Mouse (Mus musculus) urinary bladder, adult 2 months (tissue): ENCODE results near the gene Pparg. TPM values are rescaled to one million over a fixed set of nuclear protein-coding genes. Genes with fewer than 3 reads are reported as not detected.

Source experiments
- DNase-seq: peaks from one replicate; pipeline ENCODE4 v3.0.0; 2022; ENCODE audit warnings: low spot score
- polyA plus RNA-seq: library from polyadenylated mRNA; depleted of rRNA; stranded (reverse); fragments of >200 nt; gene quantifications from 2 replicates; pipeline ENCODE4 v1.2.3, GENCODE M21; 2012

Gene Pparg
- polyA plus RNA-seq, 1 experiment = 102 TPM

DNA sequence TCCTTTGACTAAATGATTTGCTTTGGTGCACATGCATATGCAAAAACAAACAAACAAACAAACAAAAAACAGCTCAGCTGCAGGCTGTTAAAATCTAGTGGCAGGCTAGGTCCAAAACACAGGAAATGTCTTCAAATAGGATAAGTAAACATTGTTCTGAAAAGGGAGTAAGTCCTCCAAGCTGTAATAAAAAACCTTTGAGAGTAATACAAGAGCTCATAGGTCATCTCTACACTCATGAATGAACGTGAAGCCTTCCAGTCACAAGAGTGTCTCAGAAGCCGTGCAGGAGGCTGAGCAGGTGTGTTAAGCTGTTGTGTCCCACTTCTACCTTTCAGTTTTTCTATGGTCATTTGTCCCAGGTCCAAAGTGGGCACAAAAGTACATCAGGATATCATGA is 102.6 kb downstream of the Pparg start:
- no peak for DNase-seq

DNA sequence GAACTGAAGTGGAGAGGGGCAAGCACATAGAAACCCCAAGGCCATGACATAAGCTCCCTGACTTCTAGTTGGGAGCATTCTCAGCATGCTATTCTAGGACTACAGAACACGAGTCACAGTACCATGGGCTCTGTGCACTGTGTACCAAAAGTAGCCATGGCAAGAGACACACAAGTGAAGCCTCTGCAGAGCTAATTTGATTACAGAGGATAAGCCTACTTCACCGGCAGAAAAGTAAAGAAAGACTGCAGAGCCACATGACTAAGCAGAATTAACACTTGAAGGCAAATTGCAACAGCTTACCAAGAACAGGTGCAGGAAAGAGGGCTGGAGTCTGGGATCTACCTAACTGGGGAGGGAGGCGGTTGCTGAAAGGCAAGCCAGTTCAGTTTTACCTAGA is 103.9 kb downstream of the Pparg start:
- DNase-seq = no peak

DNA sequence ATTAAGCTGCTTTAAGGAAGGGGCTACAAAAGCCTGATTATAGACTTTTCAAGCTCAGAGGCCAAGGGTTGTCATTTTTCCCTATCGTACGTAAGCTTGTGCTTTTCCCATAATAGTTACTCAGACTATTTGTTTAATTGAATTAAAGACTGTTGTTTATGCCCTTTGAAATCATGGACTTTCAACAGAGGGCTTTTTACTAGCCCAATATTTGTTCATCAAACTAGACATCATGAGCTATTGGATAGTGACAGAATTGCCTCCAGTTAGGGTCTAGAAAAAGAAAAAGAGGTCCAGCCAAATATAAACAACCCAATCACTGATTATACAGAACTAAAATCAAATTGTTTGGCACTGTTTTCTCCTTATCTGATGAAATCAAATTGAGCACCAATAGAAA is 104.7 kb downstream of the Pparg start:
- no peak for DNase-seq

DNA sequence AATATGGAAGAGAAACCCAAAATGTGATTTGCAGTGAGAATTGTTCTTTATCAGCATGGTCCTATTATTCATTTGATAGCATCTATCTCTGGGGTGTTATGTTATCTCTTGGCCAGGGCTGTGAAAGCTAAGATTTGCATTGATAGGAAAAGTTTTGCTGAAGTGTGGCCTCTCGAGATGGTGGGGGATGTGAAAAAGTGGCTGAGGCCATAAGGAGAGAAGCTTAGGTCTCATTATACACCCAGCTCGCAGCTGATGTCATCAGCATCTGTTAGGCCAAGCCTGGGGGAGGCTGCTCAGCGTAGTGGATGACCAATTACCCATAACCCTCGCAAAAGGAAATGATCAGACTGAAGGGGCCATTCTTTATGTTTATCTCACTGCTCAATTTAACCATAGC is 105.1 kb downstream of the Pparg start:
- DNase-seq = no peak

DNA sequence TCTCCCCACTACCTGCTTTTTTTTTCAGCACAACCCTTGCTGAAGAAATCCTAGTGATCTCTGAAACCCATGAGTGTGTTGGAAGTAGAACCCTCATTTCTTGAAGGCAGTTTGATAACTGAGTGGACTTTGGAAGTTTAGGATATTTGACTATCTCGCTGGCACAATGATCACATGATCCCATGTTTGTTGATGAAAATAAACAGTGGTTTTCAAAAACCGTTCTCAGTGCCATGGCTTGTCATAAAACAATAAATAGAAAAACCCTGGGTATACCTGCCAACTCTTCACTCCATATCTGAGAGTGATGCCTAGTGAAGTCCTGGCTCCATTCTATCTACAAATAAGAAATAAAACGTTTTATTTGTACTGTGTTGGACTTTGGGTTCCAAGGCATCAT is 105.8 kb downstream of the Pparg start:
- no peak for DNase-seq

DNA sequence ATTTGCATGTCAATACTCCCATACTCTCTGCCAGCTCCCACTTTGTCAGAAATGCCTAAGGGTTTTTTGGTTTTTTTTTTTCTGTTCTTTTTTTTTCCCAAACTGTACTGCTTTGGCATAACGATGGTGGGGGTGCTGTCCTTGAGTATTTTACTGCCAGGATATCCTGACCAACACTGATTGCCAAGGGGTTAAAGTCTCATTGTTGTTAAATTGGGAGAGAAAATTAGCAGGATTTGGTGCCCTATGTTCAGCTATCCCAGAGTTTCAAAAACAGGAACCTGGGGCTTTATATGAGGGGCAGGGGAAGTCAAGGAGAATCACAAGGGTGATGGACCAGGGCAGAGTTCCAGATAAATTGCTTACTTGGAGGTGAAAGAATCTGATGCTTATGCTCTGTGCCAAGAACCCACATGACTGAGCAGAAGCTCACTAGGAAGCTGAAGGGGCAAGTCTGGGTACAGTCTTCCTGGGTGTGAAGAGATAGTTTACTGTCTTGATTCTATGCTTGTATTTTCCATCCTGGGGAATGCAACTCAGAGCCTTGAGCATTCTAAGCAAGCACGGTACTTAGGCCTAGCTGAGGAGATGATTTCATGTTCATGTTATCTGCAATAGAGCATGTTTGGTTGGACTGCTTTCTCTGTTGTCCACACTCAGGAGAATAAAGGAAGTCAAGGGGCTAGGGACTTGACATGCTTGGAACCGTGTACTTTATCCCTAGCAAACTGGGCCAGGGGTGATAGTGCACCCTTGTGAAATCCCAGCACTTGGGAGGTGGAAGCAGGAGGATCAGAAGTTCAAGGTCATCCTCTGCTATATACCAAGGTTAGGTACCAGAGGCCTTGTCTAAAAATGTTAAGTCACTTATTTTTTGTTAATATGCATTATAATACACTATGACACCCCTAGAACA is 109.2 kb downstream of the Pparg start:
- DNase-seq = no peak

DNA sequence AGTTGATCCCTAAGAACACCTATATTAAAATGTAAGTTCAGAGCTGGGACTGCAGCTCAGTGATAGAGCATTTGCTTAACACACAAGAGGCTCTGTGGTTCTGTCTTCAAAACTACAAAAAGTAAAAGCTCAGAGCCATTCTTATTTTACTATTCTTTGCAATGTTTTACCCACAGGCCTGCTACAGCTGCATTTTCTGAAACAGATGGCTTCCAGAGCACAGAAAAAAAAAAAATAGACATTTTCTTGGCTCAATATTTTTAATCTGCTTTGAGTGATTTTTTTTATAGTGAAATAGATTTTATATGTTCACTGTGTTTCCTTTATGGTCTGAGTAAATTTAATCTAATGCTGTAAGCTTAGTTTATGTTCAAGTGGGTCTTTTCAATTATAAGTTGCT is 111.2 kb downstream of the Pparg start:
- no peak for DNase-seq

DNA sequence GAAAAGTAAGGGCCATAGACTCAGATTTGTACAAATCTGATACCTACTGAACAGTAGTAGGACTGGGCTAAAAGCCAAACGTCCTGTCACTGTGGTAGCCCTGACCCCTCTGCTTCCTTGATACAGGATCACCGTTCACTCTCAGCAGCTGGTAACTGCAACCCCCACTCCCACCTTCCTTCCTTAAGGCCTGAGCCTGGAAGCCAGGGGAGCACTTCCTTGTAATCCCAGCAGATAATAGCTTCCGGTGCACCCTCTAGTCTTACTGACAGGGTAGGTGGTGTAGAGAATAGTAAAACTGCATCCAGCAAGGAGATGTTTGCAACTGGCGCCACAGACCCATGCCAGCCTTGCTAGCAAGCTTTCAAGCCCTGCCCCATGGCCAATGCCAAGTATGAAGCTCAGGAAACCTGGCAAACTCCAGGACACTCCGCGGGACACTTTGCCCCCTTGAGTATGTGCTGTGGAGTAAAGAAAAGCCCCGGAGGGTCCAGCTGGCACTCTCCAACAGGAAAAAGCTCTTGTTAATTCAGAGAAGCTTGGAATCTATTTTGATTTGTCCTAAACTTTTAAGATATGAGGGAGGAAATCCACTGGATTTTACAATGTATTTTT is 116.4 kb downstream of the Pparg start:
- no peak for DNase-seq

DNA sequence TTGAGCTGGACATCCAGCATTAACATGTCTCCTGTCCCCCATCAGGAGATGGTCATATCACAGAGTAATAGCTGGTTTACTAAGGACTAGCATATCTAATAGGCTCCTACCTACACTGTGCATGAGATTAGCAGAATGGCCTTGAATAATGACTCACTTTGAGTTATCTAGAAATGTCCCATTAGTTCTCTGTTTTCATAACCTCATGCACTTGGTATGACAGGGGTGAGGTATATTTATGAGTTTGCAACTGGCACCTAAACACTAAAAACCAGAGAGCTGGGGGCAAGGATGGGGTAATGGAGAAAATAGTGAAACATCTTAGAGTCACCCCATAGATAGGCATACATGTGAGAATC is 119.2 kb downstream of the Pparg start:
- DNase-seq = no peak

DNA sequence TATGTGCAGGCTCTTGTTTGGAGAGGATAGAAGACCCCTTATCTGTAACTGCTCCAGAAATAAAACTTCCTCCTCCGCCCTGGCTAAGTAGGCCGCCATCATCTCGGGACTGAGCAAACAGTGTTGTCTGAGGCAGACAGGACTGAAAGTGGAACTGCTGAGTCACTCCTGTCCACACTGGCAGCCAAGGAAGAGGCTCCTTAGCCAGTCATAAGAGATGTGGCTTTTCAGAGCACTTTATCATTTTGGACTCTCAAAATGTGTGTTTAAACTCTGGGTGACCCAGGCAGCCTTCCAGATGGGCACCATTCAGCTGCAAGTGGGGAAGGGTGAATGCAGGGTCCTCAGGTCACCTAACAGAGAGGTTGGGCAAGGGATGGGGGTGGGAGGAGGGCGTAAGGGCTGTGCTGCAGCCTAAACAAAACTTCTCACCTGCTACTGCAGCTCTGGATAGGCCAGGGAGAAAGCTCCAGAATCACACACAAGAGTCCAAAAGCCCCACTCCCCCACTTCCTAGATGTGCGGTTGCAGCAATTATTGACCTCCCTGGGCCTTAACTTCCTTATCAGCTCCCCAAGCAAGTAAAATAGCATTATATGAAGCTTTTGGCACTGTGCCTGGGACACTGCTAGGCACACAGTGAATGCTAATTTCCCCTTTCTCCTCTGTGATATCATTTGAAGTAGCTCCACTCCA is 119.7 kb downstream of the Pparg start:
- peak; percentile 29 for DNase-seq

DNA sequence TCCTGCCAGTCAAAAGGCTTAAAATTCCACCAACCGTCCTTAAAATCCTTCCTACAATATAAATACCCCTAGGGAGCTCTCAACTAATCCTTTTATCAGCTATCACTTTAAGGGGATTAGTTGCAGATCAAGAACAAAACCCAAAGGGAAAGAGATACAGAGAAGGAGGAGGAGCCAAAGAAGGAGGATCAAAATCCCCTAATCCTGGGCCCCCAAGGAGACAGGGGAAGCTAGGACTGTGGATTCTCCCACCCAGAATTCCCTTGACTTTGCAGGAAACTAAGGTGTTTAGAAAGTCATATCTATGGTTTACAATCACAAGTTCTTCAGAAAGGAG is 120.2 kb downstream of the Pparg start:
- DNase-seq = no peak

DNA sequence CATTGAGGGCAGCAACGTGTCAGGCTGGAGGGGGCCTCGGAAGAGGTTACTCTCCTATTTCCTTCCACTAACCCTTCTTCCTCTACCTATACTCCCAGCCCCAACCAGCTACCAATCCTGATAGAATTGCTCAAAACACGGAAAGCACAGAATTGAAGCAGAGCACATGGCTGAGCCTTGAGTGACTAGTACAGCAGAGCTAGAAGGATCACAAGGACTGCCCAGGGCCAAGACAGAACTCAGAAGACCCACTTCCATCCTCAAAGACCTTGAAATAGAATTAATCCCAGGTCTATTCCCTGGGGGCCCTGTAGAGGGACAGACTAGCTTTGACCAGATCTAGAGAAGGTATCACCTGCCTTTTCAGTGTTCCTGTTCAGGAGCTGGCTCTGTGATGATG is 120.9 kb downstream of the Pparg start:
- no peak for DNase-seq

DNA sequence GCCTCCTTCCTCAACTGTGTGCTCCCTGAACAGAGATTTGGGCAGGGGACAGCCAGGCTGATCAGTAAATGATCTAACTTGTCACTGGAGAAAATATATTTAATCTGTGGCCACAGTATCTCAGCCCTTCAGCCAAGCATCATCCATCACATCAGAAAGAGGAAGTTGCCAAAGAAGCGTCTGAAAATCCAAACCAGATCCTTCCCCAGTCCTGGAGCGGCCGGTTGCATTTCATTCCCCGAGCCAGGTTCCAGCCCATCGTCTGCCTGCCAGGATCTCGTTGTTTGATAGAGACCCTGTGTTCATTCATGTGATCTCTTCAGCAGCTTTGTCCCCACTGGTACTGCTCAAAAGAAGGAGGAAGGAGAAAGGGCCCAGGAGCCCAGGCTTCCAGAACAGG is 124.9 kb downstream of the Pparg start:
- DNase-seq = no peak

DNA sequence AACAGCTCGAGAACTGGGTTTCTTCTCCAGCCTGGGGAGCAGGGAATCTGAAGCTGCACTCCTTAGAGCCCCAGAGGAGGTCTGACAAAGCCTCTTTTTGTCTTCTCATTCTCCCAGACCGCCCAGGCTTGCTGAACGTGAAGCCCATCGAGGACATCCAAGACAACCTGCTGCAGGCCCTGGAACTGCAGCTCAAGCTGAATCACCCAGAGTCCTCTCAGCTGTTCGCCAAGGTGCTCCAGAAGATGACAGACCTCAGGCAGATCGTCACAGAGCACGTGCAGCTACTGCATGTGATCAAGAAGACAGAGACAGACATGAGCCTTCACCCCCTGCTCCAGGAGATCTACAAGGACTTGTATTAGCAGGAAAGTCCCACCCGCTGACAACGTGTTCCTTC is 129.1 kb downstream of the Pparg start:
- no peak for DNase-seq

DNA sequence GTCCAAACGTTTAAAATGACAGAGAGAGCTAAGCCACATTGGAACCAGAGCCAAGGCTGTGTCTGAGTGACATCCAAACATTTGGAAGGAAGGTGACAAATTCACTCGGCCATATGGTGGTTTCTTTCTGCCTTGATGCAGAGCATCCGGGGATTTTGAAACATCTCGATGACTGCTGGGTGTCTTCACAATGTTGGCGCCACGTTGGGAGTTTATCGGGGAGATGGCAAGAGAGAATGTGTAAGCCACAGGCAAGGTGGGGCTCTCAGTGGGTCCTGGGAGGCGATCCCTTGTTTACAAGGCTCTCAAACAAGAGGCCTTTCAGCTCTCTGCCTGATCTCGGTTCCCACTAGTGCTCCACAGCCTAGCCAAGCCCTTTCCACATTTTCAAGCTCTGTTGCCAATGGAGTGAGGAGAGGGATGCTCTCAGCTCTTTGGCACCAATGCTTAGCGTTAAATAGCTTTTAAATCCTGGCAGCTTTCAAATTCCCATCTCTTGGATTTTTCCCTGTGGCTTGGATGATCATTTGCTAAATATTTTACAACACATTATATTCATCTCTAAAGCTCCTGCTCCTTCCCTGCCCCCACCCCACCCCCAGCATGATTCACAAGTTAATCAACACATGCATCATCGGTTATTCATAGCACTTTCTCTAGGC is 132.3 kb downstream of the Pparg start:
- no peak for DNase-seq

DNA sequence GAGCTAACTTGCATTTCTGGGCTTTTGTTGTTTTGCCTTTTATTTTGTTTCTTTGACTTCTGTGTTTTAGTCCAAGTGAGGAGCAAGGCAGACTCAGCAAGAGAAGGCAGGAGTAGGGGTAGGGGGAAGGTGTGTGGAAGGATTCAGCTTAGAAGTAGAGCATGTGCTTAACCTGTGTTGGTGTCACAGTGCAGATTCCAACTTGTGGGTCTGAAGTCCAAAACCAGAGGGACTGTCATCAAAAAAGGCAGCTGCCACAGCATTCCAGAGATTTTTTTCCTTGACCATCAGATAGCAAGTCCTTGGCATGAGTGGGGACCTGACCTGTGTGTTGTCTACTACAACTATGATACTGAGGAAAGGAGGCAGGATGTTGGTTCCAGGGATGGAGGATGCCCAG is 133.1 kb downstream of the Pparg start:
- no peak for DNase-seq

DNA sequence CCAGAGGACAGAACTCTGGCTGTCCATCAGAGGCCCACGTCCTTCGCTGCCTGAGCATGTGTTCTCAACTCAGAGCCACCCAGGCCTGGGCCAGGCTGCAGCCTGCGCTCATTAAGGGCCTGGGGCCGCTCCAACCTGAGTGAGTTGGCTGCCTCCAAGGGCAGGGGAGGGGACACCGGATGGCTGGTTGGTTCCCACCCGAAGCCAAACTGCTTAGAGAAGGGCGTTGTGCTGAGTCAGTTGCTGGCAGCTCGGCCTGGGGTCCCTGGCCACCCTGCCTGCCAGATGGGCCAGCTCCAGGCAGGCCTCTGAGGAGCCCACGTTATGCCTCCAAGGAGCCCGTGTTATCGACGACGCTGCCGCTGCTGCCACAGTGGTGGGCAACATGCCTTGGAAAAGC is 138.8 kb downstream of the Pparg start:
- no peak for DNase-seq

DNA sequence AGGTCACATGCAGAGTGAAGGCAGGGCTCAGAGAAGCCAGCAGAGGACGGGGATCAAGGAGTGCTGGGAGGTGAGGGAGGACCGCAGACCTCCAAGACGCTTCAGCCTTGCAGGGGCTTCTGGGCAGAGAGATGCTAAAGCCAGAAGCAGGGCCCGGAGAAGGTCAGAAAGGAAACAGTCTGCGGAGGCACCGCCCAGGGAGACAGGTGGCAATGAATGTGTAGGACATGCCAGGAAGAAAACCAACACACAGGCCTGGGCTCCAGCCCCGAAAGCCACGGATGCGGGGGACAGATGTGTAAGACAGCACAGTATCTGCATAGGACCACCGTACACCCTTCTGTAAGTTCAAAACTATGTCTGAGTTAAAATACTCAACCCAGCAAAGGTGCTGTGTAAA is 139.5 kb downstream of the Pparg start:
- DNase-seq = no peak

DNA sequence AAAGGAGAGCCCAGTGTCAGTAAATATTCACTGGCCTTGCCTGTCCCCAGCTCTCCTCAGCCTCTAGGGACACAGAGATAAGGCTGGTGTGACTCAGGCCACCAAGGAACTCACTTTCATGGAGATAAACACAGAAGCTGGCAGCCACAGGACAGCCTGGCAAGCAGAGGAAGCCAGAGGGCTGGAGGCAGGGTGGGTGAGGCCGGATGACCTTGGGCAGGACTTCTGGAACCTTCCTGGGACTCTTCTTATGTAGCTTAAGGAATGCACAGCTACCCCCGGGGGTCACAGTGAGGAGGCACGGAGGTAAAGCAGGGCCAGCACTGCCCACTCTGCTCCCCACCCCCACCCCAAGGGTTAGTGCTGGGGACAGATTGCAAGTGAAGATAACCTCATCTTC is 140.4 kb downstream of the Pparg start:
- no peak for DNase-seq

DNA sequence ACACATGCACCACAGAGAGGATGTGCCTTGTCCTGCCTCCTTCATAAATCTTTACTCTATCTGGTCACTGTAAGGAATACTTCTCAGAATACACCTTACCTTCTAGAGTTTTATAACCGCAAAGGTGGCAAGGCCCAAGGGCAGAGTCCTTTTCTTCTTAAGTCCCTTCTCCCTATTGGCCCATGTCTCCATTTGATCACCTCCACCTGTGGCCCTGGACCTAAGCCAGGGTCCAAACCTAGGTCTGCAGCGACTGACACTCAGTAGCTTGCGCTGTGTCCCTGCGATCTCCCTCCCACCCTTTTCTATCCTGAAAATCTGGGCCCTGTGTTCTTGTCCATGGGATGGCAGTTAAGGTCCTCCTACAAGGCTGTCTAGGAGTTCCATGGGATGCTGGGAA is 142.3 kb downstream of the Pparg start:
- DNase-seq = no peak

DNA sequence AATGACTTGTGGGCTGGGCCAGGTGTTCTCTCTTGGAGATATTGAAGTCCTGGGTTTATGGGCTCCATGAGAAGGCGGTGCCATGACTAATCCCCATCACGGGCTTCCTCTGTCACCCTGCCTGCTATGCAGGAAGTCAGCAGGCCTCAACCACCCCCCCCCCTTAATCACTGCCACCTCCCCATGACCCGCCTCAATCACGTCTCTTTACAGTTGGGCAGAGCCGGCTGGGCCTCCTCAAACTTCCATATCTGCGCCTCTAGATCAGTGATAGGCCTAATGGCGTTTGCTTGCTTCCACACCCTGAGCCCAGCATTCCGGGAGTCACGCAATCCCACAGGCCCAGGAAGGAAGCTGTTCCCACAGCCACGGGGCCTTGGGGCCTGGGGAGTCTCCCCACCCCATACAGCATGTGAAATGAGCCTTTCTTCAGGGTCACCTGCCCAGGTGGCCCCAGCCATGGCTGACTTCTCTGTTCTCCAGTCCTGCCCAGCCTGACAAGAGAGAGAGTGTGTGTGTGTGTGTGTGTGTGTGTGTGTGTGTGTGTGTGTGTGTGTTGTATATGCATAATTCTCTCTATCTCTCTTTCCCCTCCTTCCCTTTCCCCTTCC is 142.9 kb downstream of the Pparg start:
- peak; percentile 46 for DNase-seq

DNA sequence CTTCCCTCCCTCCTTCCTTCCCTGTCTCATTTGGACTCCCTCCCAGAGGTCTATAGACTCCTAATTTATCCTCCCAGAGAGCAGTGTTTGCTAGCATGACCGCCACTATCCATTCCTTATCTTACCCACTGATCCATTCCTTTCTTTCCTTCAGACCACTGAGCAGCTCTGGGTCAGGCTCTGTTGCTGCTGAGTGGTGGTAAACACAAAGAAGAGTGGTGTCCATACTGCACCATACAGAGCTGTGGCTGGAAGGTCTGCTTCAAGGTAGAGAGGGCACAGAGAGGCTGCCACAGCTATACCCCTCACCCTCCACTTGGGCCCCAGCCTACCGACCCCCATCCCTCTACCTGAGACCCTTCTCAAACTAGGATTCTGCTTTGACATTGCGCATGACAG is 143.4 kb downstream of the Pparg start:
- DNase-seq = no peak
